Mouse (Mus musculus): ENCODE results near the gene Olfr123. TPM values are rescaled to one million over a fixed set of nuclear protein-coding genes. Genes with fewer than 3 reads are reported as not detected.

Gene Olfr123
- total RNA-seq (2017): not detected in 2 replicates

DNA sequence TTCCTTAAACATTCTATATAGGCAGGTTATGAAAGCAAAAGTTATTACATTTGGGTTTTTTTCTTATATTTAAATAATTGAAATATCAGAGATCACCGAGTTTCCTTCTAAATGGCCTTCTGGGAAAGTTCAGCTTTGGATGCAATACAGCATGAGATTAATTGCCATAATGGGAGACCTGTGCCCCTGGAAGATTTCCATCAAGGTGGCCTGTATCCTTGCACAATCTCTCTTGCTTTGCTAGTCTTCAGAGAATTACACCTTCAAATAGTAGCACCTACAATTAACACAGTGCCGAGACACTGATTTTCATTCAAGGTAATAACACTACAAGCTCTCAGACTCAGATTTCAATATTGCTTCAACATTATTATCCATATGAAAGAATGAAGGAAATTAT, at the start of gene Olfr123:
Olfr123 (plus strand) TSS at position 301 of the 400 bp plus-strand sequence.
- ATAC-seq (replicated peaks in 1 of 2; ENCODE audit: insufficient read depth in 1 of 2, low FRiP score in 2 of 2, low TSS enrichment in 1 of 2, low read depth in 1 of 2, poor library complexity in 2 of 2, severe bottlenecking in 2 of 2): no peak

DNA sequence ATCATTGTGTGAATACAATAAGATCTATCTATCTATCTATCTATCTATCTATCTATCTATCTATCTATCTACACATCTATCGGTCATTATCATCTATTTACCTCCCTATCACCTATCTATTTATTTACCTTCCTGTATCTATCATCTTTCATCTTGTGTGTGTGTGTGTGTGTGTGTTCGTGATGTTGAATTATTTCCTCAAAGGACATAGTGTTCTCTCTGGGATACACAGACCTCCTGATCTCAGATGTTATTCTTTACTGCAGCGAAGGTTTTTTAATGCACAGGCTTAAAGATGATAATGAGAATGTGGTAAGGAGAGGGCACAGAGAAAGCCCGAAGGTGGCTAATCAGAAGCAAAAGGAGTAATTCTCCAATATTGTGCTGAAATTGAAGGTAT, 25.0 kb upstream of the Olfr123 start, which contains the start of gene Olfr122:
Olfr122 (plus strand) TSS at position 301 of the 400 bp plus-strand sequence.
- ATAC-seq (replicated peaks in 1 of 2; ENCODE audit: insufficient read depth in 1 of 2, low FRiP score in 2 of 2, low TSS enrichment in 1 of 2, low read depth in 1 of 2, poor library complexity in 2 of 2, severe bottlenecking in 2 of 2): no peak

DNA sequence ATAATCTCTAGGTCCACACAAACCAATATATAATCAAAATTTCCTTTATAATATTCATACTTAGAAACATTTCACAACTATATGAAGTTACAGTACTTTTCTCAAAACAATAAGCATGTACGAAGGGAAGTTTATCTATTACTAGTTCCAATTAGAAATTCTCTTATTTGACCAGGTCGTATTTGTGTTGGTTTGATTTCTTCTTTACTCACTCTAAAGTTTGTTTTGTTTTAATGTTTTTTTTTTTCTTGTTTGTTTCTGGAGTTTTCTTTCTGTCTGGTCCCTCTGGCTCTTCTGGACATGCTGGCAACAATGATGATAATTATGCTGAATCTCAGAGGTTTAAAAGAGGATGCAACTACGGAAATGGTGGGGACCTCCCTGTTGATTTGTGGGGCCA, 6.3 kb downstream of the Olfr123 start, which contains the start of gene Olfr124:
Olfr124 (plus strand) TSS at position 301 of the 400 bp plus-strand sequence.
- no peak for ATAC-seq (replicated peaks in 1 of 2; ENCODE audit: insufficient read depth in 1 of 2, low FRiP score in 2 of 2, low TSS enrichment in 1 of 2, low read depth in 1 of 2, poor library complexity in 2 of 2, severe bottlenecking in 2 of 2)

DNA sequence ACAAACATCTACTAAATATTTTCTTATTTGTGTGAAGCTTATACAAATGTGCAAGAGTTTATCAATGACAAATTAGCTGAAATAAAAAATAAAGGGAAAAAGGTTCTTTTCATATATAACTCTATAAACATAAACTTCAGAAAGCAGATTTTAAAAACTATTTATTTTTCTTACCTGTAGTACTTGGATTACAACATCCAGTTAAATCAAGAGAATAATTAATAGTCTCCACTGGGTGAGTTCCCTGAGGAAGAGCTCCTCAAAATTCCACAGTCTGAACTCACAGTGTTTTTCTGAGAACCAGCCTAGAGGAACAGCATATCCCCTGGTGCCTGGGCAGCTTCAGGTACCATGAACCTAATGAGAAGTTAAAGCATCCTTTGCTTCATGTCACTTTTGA, 39.3 kb downstream of the Olfr123 start, which contains the start of gene Olfr125:
Olfr125 (plus strand) TSS at position 301 of the 400 bp plus-strand sequence.
- ATAC-seq (replicated peaks in 1 of 2; ENCODE audit: insufficient read depth in 1 of 2, low FRiP score in 2 of 2, low TSS enrichment in 1 of 2, low read depth in 1 of 2, poor library complexity in 2 of 2, severe bottlenecking in 2 of 2): no peak

DNA sequence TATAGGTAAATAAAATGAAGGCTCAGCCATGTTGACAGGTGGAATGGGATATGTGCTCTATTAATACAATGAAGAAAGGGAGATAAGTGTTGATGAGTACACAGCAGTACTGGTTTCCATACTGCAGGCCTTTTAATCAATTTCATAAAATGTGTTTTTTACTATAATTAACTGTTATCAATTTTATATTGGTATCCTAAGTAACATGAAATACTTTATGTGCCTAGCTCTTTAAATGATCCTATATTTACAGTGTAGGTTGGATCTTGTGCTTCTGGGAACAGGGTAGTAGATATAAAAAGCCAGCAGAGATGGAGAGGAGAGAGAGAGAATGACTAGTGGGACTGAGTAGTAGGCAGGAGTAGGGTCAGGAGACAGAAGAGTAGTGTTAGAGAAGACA, 53.9 kb downstream of the Olfr123 start, which contains the start of gene Olfr126:
Olfr126 (plus strand) TSS at position 301 of the 400 bp plus-strand sequence.
- ATAC-seq (replicated peaks in 1 of 2; ENCODE audit: insufficient read depth in 1 of 2, low FRiP score in 2 of 2, low TSS enrichment in 1 of 2, low read depth in 1 of 2, poor library complexity in 2 of 2, severe bottlenecking in 2 of 2): no peak

Other genes starting within 250 kb of the Olfr123 start
- gene Olfr112, start 224.1 kb upstream of the Olfr123 start, total RNA-seq (2017): not detected in 2 replicates
- gene Olfr113, start 215.9 kb upstream of the Olfr123 start, total RNA-seq (2017): not detected in 2 replicates
- not detected in 2 replicates for gene Olfr114, start 200.8 kb upstream of the Olfr123 start, total RNA-seq (2017)
- gene Olfr115, start 166.4 kb upstream of the Olfr123 start, total RNA-seq (2017): not detected in 2 replicates
- not detected in 2 replicates for gene Olfr116, start 166.3 kb upstream of the Olfr123 start, total RNA-seq (2017)
- gene Olfr117, start 129.7 kb upstream of the Olfr123 start, total RNA-seq (2017): not detected in 2 replicates
- gene Olfr118, start 126.5 kb upstream of the Olfr123 start, total RNA-seq (2017): not detected in 2 replicates
- not detected in 2 replicates for gene Olfr119, start 97.0 kb upstream of the Olfr123 start, total RNA-seq (2017)
- gene Olfr120, start 71.7 kb upstream of the Olfr123 start, total RNA-seq (2017): not detected in 2 replicates
- not detected in 2 replicates for gene Olfr121, start 44.7 kb upstream of the Olfr123 start, total RNA-seq (2017)
- not detected in 2 replicates for gene Olfr122, start 24.9 kb upstream of the Olfr123 start, total RNA-seq (2017)
- gene Olfr124, start 6.4 kb downstream of the Olfr123 start, total RNA-seq (2017): not detected in 2 replicates
- gene Olfr125, start 39.4 kb downstream of the Olfr123 start, total RNA-seq (2017): not detected in 2 replicates
- gene Olfr126, start 54.0 kb downstream of the Olfr123 start, total RNA-seq (2017): not detected in 2 replicates
- gene Olfr127, start 106.9 kb downstream of the Olfr123 start, total RNA-seq (2017): not detected in 2 replicates
- not detected in 2 replicates for gene Olfr128, start 127.0 kb downstream of the Olfr123 start, total RNA-seq (2017)
- not detected in 2 replicates for gene Olfr761, start 159.6 kb downstream of the Olfr123 start, total RNA-seq (2017)

All from hematopoietic stem cell, adult 5-6 weeks (primary cell).